Mouse (Mus musculus): ENCODE measurements around the gene Cartpt. TPM values are rescaled to one million over a fixed set of nuclear protein-coding genes. Genes with fewer than 3 reads are reported as not detected.
"Not testable (repeated sequence)": the region's sequence is repeated elsewhere in the genome, so short reads cannot be mapped to it uniquely, and the experiment has no call there.

Gene Cartpt
- polyA plus RNA-seq, 1 experiment from 2014 or later = 1.8 TPM

- no peaks in the 10 kb centered on the region for H3K27me3 ChIP-seq (ENCODE audit: control insufficient read depth, insufficient read depth, low read length)
- H3K4me2 ChIP-seq (ENCODE audit: low read depth, low read length, severe bottlenecking) = no peak overlapping the region
- H3K27ac ChIP-seq (ENCODE audit: low read depth, low read length) = no peak overlapping the region
- no peaks in the 10 kb centered on the region for H3K36me3 ChIP-seq (ENCODE audit: control insufficient read depth, insufficient read depth, low read length)
- ATAC-seq (replicated peaks; ENCODE audit: low FRiP score) (no peak), DNase-seq (ENCODE audit: low spot score) (no peak)
- peaks cover 5% of the 10 kb centered on the region for H3K9me3 ChIP-seq (ENCODE audit: control insufficient read depth, low read length)
- H3K4me1 ChIP-seq (replicated peaks; ENCODE audit: control insufficient read depth, insufficient read depth, low read length) = no peaks in the 10 kb centered on the region
- H3K9ac ChIP-seq (ENCODE audit: low read length) = no peak overlapping the region
- H3K4me3 ChIP-seq (ENCODE audit: low read depth, low read length) = no peak overlapping the region
- WGBS = 95% methylated on average over 6 of the region's 6 CpGs
Measured at GRCm38 (mm10) chr13:99868438-99868837, 32.5 kb downstream of the Cartpt start.

- Histone ChIP-seq H3K4me1 (replicated peaks; ENCODE audit: control insufficient read depth, insufficient read depth, low read length) (no peaks in the 10 kb centered on the region), H3K9me3 (ENCODE audit: control insufficient read depth, low read length) (peaks cover 5% of the 10 kb centered on the region), H3K4me3 (ENCODE audit: low read depth, low read length) (no peak overlapping the region), H3K27ac (ENCODE audit: low read depth, low read length) (no peak overlapping the region), H3K4me2 (ENCODE audit: low read depth, low read length, severe bottlenecking) (no peak overlapping the region), H3K27me3 (ENCODE audit: control insufficient read depth, insufficient read depth, low read length) (no peaks in the 10 kb centered on the region), H3K9ac (ENCODE audit: low read length) (no peak overlapping the region), H3K36me3 (ENCODE audit: control insufficient read depth, insufficient read depth, low read length) (no peaks in the 10 kb centered on the region)
- ATAC-seq (replicated peaks; ENCODE audit: low FRiP score) (no peak), DNase-seq (ENCODE audit: low spot score) (no peak)
- WGBS = 83% methylated on average over 5 of the region's 5 CpGs
Measured at GRCm38 (mm10) chr13:99864331-99864730, 36.6 kb downstream of the Cartpt start.

- DNase-seq (ENCODE audit: low spot score) (no peak), ATAC-seq (replicated peaks; ENCODE audit: low FRiP score) (no peak)
- no peak overlapping the region for H3K4me2 ChIP-seq (ENCODE audit: low read depth, low read length, severe bottlenecking)
- no peak overlapping the region for H3K27ac ChIP-seq (ENCODE audit: low read depth, low read length)
- no peak overlapping the region for H3K9ac ChIP-seq (ENCODE audit: low read length)
- no peaks in the 10 kb centered on the region for H3K27me3 ChIP-seq (ENCODE audit: control insufficient read depth, insufficient read depth, low read length)
- no peak overlapping the region for H3K4me3 ChIP-seq (ENCODE audit: low read depth, low read length)
- H3K4me1 ChIP-seq (replicated peaks; ENCODE audit: control insufficient read depth, insufficient read depth, low read length) = no peaks in the 10 kb centered on the region
- no peaks in the 10 kb centered on the region for H3K36me3 ChIP-seq (ENCODE audit: control insufficient read depth, insufficient read depth, low read length)
- WGBS = 88% methylated on average over 3 of the region's 3 CpGs
- H3K9me3 ChIP-seq (ENCODE audit: control insufficient read depth, low read length) = no peaks in the 10 kb centered on the region
Measured at GRCm38 (mm10) chr13:99860670-99861069, 40.2 kb downstream of the Cartpt start.

GRCm38 (mm10) chr13:99859082-99859481, 41.8 kb downstream of the Cartpt start:
- Histone ChIP-seq H3K27ac (ENCODE audit: low read depth, low read length) (no peak overlapping the region), H3K9ac (ENCODE audit: low read length) (no peak overlapping the region), H3K36me3 (ENCODE audit: control insufficient read depth, insufficient read depth, low read length) (no peaks in the 10 kb centered on the region), H3K4me1 (replicated peaks; ENCODE audit: control insufficient read depth, insufficient read depth, low read length) (no peaks in the 10 kb centered on the region), H3K4me3 (ENCODE audit: low read depth, low read length) (no peak overlapping the region), H3K9me3 (ENCODE audit: control insufficient read depth, low read length) (no peaks in the 10 kb centered on the region), H3K4me2 (ENCODE audit: low read depth, low read length, severe bottlenecking) (no peak overlapping the region), H3K27me3 (ENCODE audit: control insufficient read depth, insufficient read depth, low read length) (no peaks in the 10 kb centered on the region)
- ATAC-seq (replicated peaks; ENCODE audit: low FRiP score) (no peak), DNase-seq (ENCODE audit: low spot score) (peak; percentile 85)
- 15% methylated on average over 1 of the region's 1 CpGs for WGBS

- Histone ChIP-seq H3K4me3 (ENCODE audit: low read depth, low read length) (no peak overlapping the region), H3K4me2 (ENCODE audit: low read depth, low read length, severe bottlenecking) (no peak overlapping the region), H3K4me1 (replicated peaks; ENCODE audit: control insufficient read depth, insufficient read depth, low read length) (no peaks in the 10 kb centered on the region), H3K27ac (ENCODE audit: low read depth, low read length) (no peak overlapping the region), H3K9me3 (ENCODE audit: control insufficient read depth, low read length) (no peaks in the 10 kb centered on the region), H3K27me3 (ENCODE audit: control insufficient read depth, insufficient read depth, low read length) (no peaks in the 10 kb centered on the region), H3K36me3 (ENCODE audit: control insufficient read depth, insufficient read depth, low read length) (no peaks in the 10 kb centered on the region), H3K9ac (ENCODE audit: low read length) (no peak overlapping the region)
- ATAC-seq (replicated peaks; ENCODE audit: low FRiP score) = no peak
- 73% methylated on average over 2 of the region's 2 CpGs for WGBS
- DNase-seq (ENCODE audit: low spot score) = no peak
Measured at GRCm38 (mm10) chr13:99857879-99858278, 43.0 kb downstream of the Cartpt start.

- WGBS = 81% methylated on average over 9 of the region's 9 CpGs
- no peak for ATAC-seq (replicated peaks; ENCODE audit: low FRiP score)
- Histone ChIP-seq H3K9ac (ENCODE audit: low read length) (no peak overlapping the region), H3K27ac (ENCODE audit: low read depth, low read length) (no peak overlapping the region), H3K27me3 (ENCODE audit: control insufficient read depth, insufficient read depth, low read length) (no peaks in the 10 kb centered on the region), H3K4me1 (replicated peaks; ENCODE audit: control insufficient read depth, insufficient read depth, low read length) (no peaks in the 10 kb centered on the region), H3K9me3 (ENCODE audit: control insufficient read depth, low read length) (no peaks in the 10 kb centered on the region), H3K36me3 (ENCODE audit: control insufficient read depth, insufficient read depth, low read length) (no peaks in the 10 kb centered on the region), H3K4me2 (ENCODE audit: low read depth, low read length, severe bottlenecking) (no peak overlapping the region), H3K4me3 (ENCODE audit: low read depth, low read length) (no peak overlapping the region)
- no peak for DNase-seq (ENCODE audit: low spot score)
Measured at GRCm38 (mm10) chr13:99857336-99857735, 43.6 kb downstream of the Cartpt start.

- Histone ChIP-seq H3K4me3 (ENCODE audit: low read depth, low read length) (no peak overlapping the region), H3K27me3 (ENCODE audit: control insufficient read depth, insufficient read depth, low read length) (no peaks in the 10 kb centered on the region), H3K9ac (ENCODE audit: low read length) (no peak overlapping the region), H3K4me2 (ENCODE audit: low read depth, low read length, severe bottlenecking) (no peak overlapping the region), H3K36me3 (ENCODE audit: control insufficient read depth, insufficient read depth, low read length) (no peaks in the 10 kb centered on the region), H3K9me3 (ENCODE audit: control insufficient read depth, low read length) (no peaks in the 10 kb centered on the region), H3K27ac (ENCODE audit: low read depth, low read length) (no peak overlapping the region), H3K4me1 (replicated peaks; ENCODE audit: control insufficient read depth, insufficient read depth, low read length) (no peaks in the 10 kb centered on the region)
- ATAC-seq (replicated peaks; ENCODE audit: low FRiP score) (no peak), DNase-seq (ENCODE audit: low spot score) (no peak)
- 90% methylated on average over 5 of the region's 5 CpGs for WGBS
Measured at GRCm38 (mm10) chr13:99855229-99855628, 45.7 kb downstream of the Cartpt start.

GRCm38 (mm10) chr13:99853131-99853530, 47.8 kb downstream of the Cartpt start:
- Histone ChIP-seq H3K27ac (ENCODE audit: low read depth, low read length) (no peak overlapping the region), H3K4me1 (replicated peaks; ENCODE audit: control insufficient read depth, insufficient read depth, low read length) (no peaks in the 10 kb centered on the region), H3K9ac (ENCODE audit: low read length) (no peak overlapping the region), H3K4me3 (ENCODE audit: low read depth, low read length) (no peak overlapping the region), H3K4me2 (ENCODE audit: low read depth, low read length, severe bottlenecking) (no peak overlapping the region), H3K36me3 (ENCODE audit: control insufficient read depth, insufficient read depth, low read length) (no peaks in the 10 kb centered on the region), H3K9me3 (ENCODE audit: control insufficient read depth, low read length) (no peaks in the 10 kb centered on the region), H3K27me3 (ENCODE audit: control insufficient read depth, insufficient read depth, low read length) (no peaks in the 10 kb centered on the region)
- ATAC-seq (replicated peaks; ENCODE audit: low FRiP score) (no peak), DNase-seq (ENCODE audit: low spot score) (no peak)
- 89% methylated on average over 2 of the region's 2 CpGs for WGBS

- H3K9ac ChIP-seq (ENCODE audit: low read length); H3K4me2 ChIP-seq (ENCODE audit: low read depth, low read length, severe bottlenecking); H3K4me3 ChIP-seq (ENCODE audit: low read depth, low read length); H3K9me3 ChIP-seq (ENCODE audit: control insufficient read depth, low read length); DNase-seq (ENCODE audit: low spot score); ATAC-seq (replicated peaks; ENCODE audit: low FRiP score); H3K36me3 ChIP-seq (ENCODE audit: control insufficient read depth, insufficient read depth, low read length); H3K27me3 ChIP-seq (ENCODE audit: control insufficient read depth, insufficient read depth, low read length); H3K4me1 ChIP-seq (replicated peaks; ENCODE audit: control insufficient read depth, insufficient read depth, low read length); H3K27ac ChIP-seq (ENCODE audit: low read depth, low read length): not testable (repeated sequence)
- WGBS = 90% methylated on average over 3 of the region's 3 CpGs
Measured at GRCm38 (mm10) chr13:99852416-99852815, 48.5 kb downstream of the Cartpt start.
